Mouse (Mus musculus) stomach, embryonic 15.5 days (tissue): ENCODE data around the gene Htra2. TPM values are rescaled to one million over a fixed set of nuclear protein-coding genes. Genes with fewer than 3 reads are reported as not detected.
A peak's percentile ranks its signal among the peaks of the same experiment; 100 is the strongest.

Experiments used
- microRNA counts: library from miRNA; unstranded; fragments of <30 nt; microRNA quantifications from one replicate; lab custom pipeline; 2016
- microRNA-seq: library from miRNA; unstranded; fragments of <30 nt; microRNA quantifications from one replicate; pipeline ENCODE4, GENCODE M21; 2016
- polyA plus RNA-seq: library from polyadenylated mRNA; unstranded; fragments of >200 nt; fragmentation: Nextera tagmentation; extraction: Ambion mirVana; gene quantifications from 2 replicates; pipeline ENCODE4 v1.2.1, GENCODE M21; 2015

Htra2 gene
- polyA plus RNA-seq, 1 experiment from 2014 or later, result 86.6 TPM

MicroRNAs encoded within 50 kb of the gene (microRNA counts, 519-probe panel; counts per million panel counts)
- 1,945 counts per million, percentile 21 among the panel's probes with 10 or more counts for microRNA mmu-miR-3470a+mmu-miR-3470b (lab: Ali Mortazavi, UCI)

Small RNAs within 50 kb of the gene (microRNA-seq; reads per million reads assigned to microRNA genes)
- gene Mir3470a (not detected), gene Mir7040 (not detected)

Other genes starting within 250 kb of the Htra2 start
- gene Sema4f, start 115.5 kb downstream of the Htra2 start, polyA plus RNA-seq, result 2.0 and 2.1 TPM in 2 replicates
- 0.84 and 1.2 TPM in 2 replicates for gene M1ap, start 108.4 kb downstream of the Htra2 start, polyA plus RNA-seq
- 11.9 and 14.3 TPM in 2 replicates for gene Dok1, start 21.8 kb downstream of the Htra2 start, polyA plus RNA-seq
- 14.2 and 16.2 TPM in 2 replicates for gene Loxl3, start 21.1 kb downstream of the Htra2 start, polyA plus RNA-seq
- 211 and 212 TPM in 2 replicates for gene Aup1, start 752 bp downstream of the Htra2 start, polyA plus RNA-seq
- gene Dqx1, start 2.6 kb upstream of the Htra2 start, polyA plus RNA-seq, result 5.4 and 7.1 TPM in 2 replicates
- gene Tlx2, start 15.0 kb upstream of the Htra2 start, polyA plus RNA-seq, result 7.5 and 9.3 TPM in 2 replicates
- gene Pcgf1, start 22.6 kb upstream of the Htra2 start, polyA plus RNA-seq, result 29.6 and 34.6 TPM in 2 replicates
- 0.59 and 0.63 TPM in 2 replicates for gene Lbx2, start 31.1 kb upstream of the Htra2 start, polyA plus RNA-seq
- 2.5 and 3.6 TPM in 2 replicates for gene Ccdc142, start 46.3 kb upstream of the Htra2 start, polyA plus RNA-seq
- gene Gm42688, start 46.3 kb upstream of the Htra2 start, polyA plus RNA-seq, result 2.7 and 2.8 TPM in 2 replicates
- gene Mrpl53, start 53.8 kb upstream of the Htra2 start, polyA plus RNA-seq, result 122 and 136 TPM in 2 replicates
- 53.6 and 58.0 TPM in 2 replicates for gene Mogs, start 60.2 kb upstream of the Htra2 start, polyA plus RNA-seq
- gene Wbp1, start 66.3 kb upstream of the Htra2 start, polyA plus RNA-seq, result 91.5 and 101 TPM in 2 replicates
- 11.3 and 11.4 TPM in 2 replicates for gene Ino80b, start 70.2 kb upstream of the Htra2 start, polyA plus RNA-seq
- 31.3 and 31.9 TPM in 2 replicates for gene Rtkn, start 80.2 kb upstream of the Htra2 start, polyA plus RNA-seq
- gene Wdr54, start 101.1 kb upstream of the Htra2 start, polyA plus RNA-seq, result 3.6 and 5.1 TPM in 2 replicates
- 2.3 and 2.7 TPM in 2 replicates for gene 1700003E16Rik, start 101.1 kb upstream of the Htra2 start, polyA plus RNA-seq
- 84.7 and 86.1 TPM in 2 replicates for gene Dctn1, start 110.6 kb upstream of the Htra2 start, polyA plus RNA-seq
- 0.26 and 0.40 TPM in 2 replicates for gene Slc4a5, start 164.6 kb upstream of the Htra2 start, polyA plus RNA-seq